Mouse (Mus musculus): ENCODE results near the gene Hmcn2. TPM values are rescaled to one million over a fixed set of nuclear protein-coding genes. Genes with fewer than 3 reads are reported as not detected.
A peak's percentile ranks its signal among the peaks of the same experiment; 100 is the strongest.

The Hmcn2 gene
- polyA plus RNA-seq, 1 experiment from 2014 or later = 0.06 TPM

- Histone ChIP-seq H3K9ac (no peak overlapping the region), H3K27me3 (peaks cover 70% of the 10 kb centered on the region), H3K27ac (no peak overlapping the region), H3K4me2 (no peak overlapping the region), H3K36me3 (ENCODE audit: poor library complexity, severe bottlenecking) (no peaks in the 10 kb centered on the region), H3K4me1 (peaks cover 11% of the 10 kb centered on the region), H3K4me3 (no peak overlapping the region), H3K9me3 (replicated peaks) (no peaks in the 10 kb centered on the region)
- ATAC-seq = no peak
- 86% methylated on average over 7 of the region's 7 CpGs for WGBS
Measured at GRCm38 (mm10) chr2:31463253-31463652, 149.0 kb downstream of the Hmcn2 start.

- WGBS = 65% methylated on average over 8 of the region's 8 CpGs
- H3K4me1 ChIP-seq = peaks cover 11% of the 10 kb centered on the region
- no peak overlapping the region for H3K4me3 ChIP-seq
- H3K27ac ChIP-seq = no peak overlapping the region
- H3K9ac ChIP-seq = no peak overlapping the region
- no peaks in the 10 kb centered on the region for H3K9me3 ChIP-seq (replicated peaks)
- H3K36me3 ChIP-seq (ENCODE audit: poor library complexity, severe bottlenecking) = no peaks in the 10 kb centered on the region
- peaks cover 70% of the 10 kb centered on the region for H3K27me3 ChIP-seq
- ATAC-seq = no peak
- no peak overlapping the region for H3K4me2 ChIP-seq
Measured at GRCm38 (mm10) chr2:31463696-31464528, 149.7 kb downstream of the Hmcn2 start.

GRCm38 (mm10) chr2:31464529-31464910 lies 150.3 kb downstream of the Hmcn2 start:
- Histone ChIP-seq H3K27me3 (peaks cover 70% of the 10 kb centered on the region), H3K36me3 (ENCODE audit: poor library complexity, severe bottlenecking) (no peaks in the 10 kb centered on the region), H3K4me3 (no peak overlapping the region), H3K4me2 (no peak overlapping the region), H3K9me3 (replicated peaks) (no peaks in the 10 kb centered on the region), H3K9ac (no peak overlapping the region), H3K4me1 (peaks cover 13% of the 10 kb centered on the region), H3K27ac (no peak overlapping the region)
- ATAC-seq = no peak
- WGBS = 80% methylated on average over 6 of the region's 6 CpGs

GRCm38 (mm10) chr2:31467457-31467856 lies 153.2 kb downstream of the Hmcn2 start:
- ATAC-seq = no peak
- Histone ChIP-seq H3K36me3 (ENCODE audit: poor library complexity, severe bottlenecking) (no peaks in the 10 kb centered on the region), H3K27ac (no peak overlapping the region), H3K4me1 (peaks cover 15% of the 10 kb centered on the region), H3K4me2 (no peak overlapping the region), H3K27me3 (peaks cover 72% of the 10 kb centered on the region), H3K9me3 (replicated peaks) (no peaks in the 10 kb centered on the region), H3K4me3 (no peak overlapping the region), H3K9ac (no peak overlapping the region)
- WGBS = 76% methylated on average over 1 of the region's 1 CpGs

- Histone ChIP-seq H3K9ac (no peak overlapping the region), H3K4me2 (no peak overlapping the region), H3K4me1 (peaks cover 15% of the 10 kb centered on the region), H3K9me3 (replicated peaks) (peaks cover under 1% of the 10 kb centered on the region; the same call in 1 of the 2 replicates), H3K27ac (no peak overlapping the region), H3K27me3 (peaks cover 63% of the 10 kb centered on the region), H3K36me3 (ENCODE audit: poor library complexity, severe bottlenecking) (no peaks in the 10 kb centered on the region), H3K4me3 (no peak overlapping the region)
- no peak for ATAC-seq
- 71% methylated on average over 7 of the region's 7 CpGs for WGBS
Measured at GRCm38 (mm10) chr2:31468857-31469256, 154.6 kb downstream of the Hmcn2 start.

GRCm38 (mm10) chr2:31469480-31469879 lies 155.3 kb downstream of the Hmcn2 start:
- whole genome bisulfite sequencing = 27% methylated on average over 7 of the region's 7 CpGs
- Histone ChIP-seq H3K27ac (no peak overlapping the region), H3K4me3 (peak overlapping the region; percentile 41), H3K9ac (peak overlapping the region; percentile 55), H3K36me3 (ENCODE audit: poor library complexity, severe bottlenecking) (no peaks in the 10 kb centered on the region), H3K4me1 (peaks cover 15% of the 10 kb centered on the region), H3K9me3 (replicated peaks) (peaks cover 4% of the 10 kb centered on the region), H3K4me2 (peak overlapping the region; percentile 83), H3K27me3 (peaks cover 57% of the 10 kb centered on the region)
- no peak for ATAC-seq

- Histone ChIP-seq H3K4me3 (peak within 1 kb of the TSS; percentile 41), H3K27me3 (peaks cover 51% of the 10 kb centered on the region), H3K4me2 (peak within 1 kb of the TSS; percentile 83), H3K9me3 (replicated peaks) (peaks cover 4% of the 10 kb centered on the region), H3K4me1 (peaks cover 18% of the 10 kb centered on the region), H3K9ac (peak within 1 kb of the TSS; percentile 55), H3K36me3 (ENCODE audit: poor library complexity, severe bottlenecking) (no peaks in the 10 kb centered on the region), H3K27ac (no peak within 1 kb of the TSS)
- peak; percentile 67 for ATAC-seq
- 1% methylated on average over 49 of the region's 49 CpGs for WGBS
Measured at GRCm38 (mm10) chr2:31469931-31470682, 155.9 kb downstream of the Hmcn2 start, which contains the start of gene Ass1. TSS of gene Ass1 (plus strand) at chr2:31470207.

- no peak overlapping the region for H3K9ac ChIP-seq
- WGBS = 11% methylated on average over 17 of the region's 19 CpGs
- no peak for ATAC-seq
Measured at GRCm38 (mm10) chr2:31470683-31471385, 156.6 kb downstream of the Hmcn2 start.

GRCm38 (mm10) chr2:31471611-31472010 lies 157.4 kb downstream of the Hmcn2 start:
- Histone ChIP-seq H3K9me3 (replicated peaks) (peaks cover 4% of the 10 kb centered on the region), H3K27ac (no peak overlapping the region), H3K27me3 (peaks cover 49% of the 10 kb centered on the region), H3K4me3 (no peak overlapping the region), H3K9ac (no peak overlapping the region), H3K4me2 (no peak overlapping the region), H3K4me1 (peaks cover 18% of the 10 kb centered on the region), H3K36me3 (ENCODE audit: poor library complexity, severe bottlenecking) (no peaks in the 10 kb centered on the region)
- 46% methylated on average over 6 of the region's 6 CpGs for WGBS
- ATAC-seq = no peak

More at GRCm38 (mm10) chr2:31470683-31471385, 156.6 kb downstream of the Hmcn2 start:
- H3K27ac ChIP-seq = no peak overlapping the region
- H3K4me2 ChIP-seq = peak overlapping the region; percentile 83
- peak overlapping the region; percentile 41; the same call in 1 of the 2 replicates for H3K4me3 ChIP-seq
- no peaks in the 10 kb centered on the region for H3K36me3 ChIP-seq (ENCODE audit: poor library complexity, severe bottlenecking)
- peaks cover 49% of the 10 kb centered on the region for H3K27me3 ChIP-seq
- H3K9me3 ChIP-seq (replicated peaks) = peaks cover 4% of the 10 kb centered on the region
- H3K4me1 ChIP-seq = peaks cover 18% of the 10 kb centered on the region

- no peak for ATAC-seq
- no peak overlapping the region for H3K4me2 ChIP-seq
- H3K27ac ChIP-seq = no peak overlapping the region
- peaks cover 49% of the 10 kb centered on the region for H3K27me3 ChIP-seq
- no peaks in the 10 kb centered on the region for H3K36me3 ChIP-seq (ENCODE audit: poor library complexity, severe bottlenecking)
- H3K4me1 ChIP-seq = peaks cover 18% of the 10 kb centered on the region
- H3K9ac ChIP-seq = no peak overlapping the region
- H3K9me3 ChIP-seq (replicated peaks) = peaks cover 4% of the 10 kb centered on the region
- WGBS = 45% methylated on average over 10 of the region's 10 CpGs
- H3K4me3 ChIP-seq = no peak overlapping the region
Measured at GRCm38 (mm10) chr2:31472406-31473065, 158.3 kb downstream of the Hmcn2 start.

- 71% methylated on average over 4 of the region's 4 CpGs for WGBS
- ATAC-seq = no peak
- Histone ChIP-seq H3K4me2 (no peak overlapping the region), H3K4me3 (no peak overlapping the region), H3K4me1 (peaks cover 18% of the 10 kb centered on the region), H3K9ac (no peak overlapping the region), H3K9me3 (replicated peaks) (peaks cover 4% of the 10 kb centered on the region), H3K36me3 (ENCODE audit: poor library complexity, severe bottlenecking) (no peaks in the 10 kb centered on the region), H3K27ac (no peak overlapping the region), H3K27me3 (peaks cover 47% of the 10 kb centered on the region)
Measured at GRCm38 (mm10) chr2:31473941-31474340, 159.7 kb downstream of the Hmcn2 start.

Measured in forebrain, embryonic 13.5 days (tissue).